Mouse (Mus musculus): Measurements from ENCODE around the gene Tgfa. TPM values are rescaled to one million over a fixed set of nuclear protein-coding genes. Genes with fewer than 3 reads are reported as not detected.
A peak's percentile ranks its signal among the peaks of the same experiment; 100 is the strongest.

Gene Tgfa
- polyA plus RNA-seq, 1 experiment from 2014 or later: 7.2 TPM

GRCm38 (mm10) chr6:86197150-86197862 lies 2.3 kb downstream of the Tgfa start:
- 13% methylated on average over 11 of the region's 11 CpGs for WGBS
- H3K27ac ChIP-seq (ENCODE audit: low read length): no peak overlapping the region
- no peak overlapping the region for H3K4me3 ChIP-seq (replicated peaks; ENCODE audit: low read length)
- H3K9ac ChIP-seq (ENCODE audit: low read length): no peak overlapping the region
- peak overlapping the region; percentile 91; the same call in 1 of the 2 replicates for H3K4me2 ChIP-seq (ENCODE audit: low read depth, low read length)
- no peaks in the 10 kb centered on the region for H3K36me3 ChIP-seq (ENCODE audit: control insufficient read depth, insufficient read depth, low read length)
- H3K9me3 ChIP-seq (replicated peaks; ENCODE audit: control insufficient read depth, low read length): no peaks in the 10 kb centered on the region
- no peak for ATAC-seq (ENCODE audit: insufficient read depth, low FRiP score)
- H3K27me3 ChIP-seq (ENCODE audit: control insufficient read depth, insufficient read depth, low read length): peaks cover 5% of the 10 kb centered on the region; the same call in 1 of the 2 replicates
- peaks cover 10% of the 10 kb centered on the region; the same call in 1 of the 2 replicates for H3K4me1 ChIP-seq (ENCODE audit: control insufficient read depth, insufficient read depth, low read length)

- ATAC-seq (ENCODE audit: insufficient read depth, low FRiP score): no peak
- 73% methylated on average over 5 of the region's 5 CpGs for WGBS
Observed at GRCm38 (mm10) chr6:86200934-86201333, 5.9 kb downstream of the Tgfa start.

GRCm38 (mm10) chr6:86203101-86203500 lies 8.1 kb downstream of the Tgfa start:
- Histone ChIP-seq H3K27me3 (ENCODE audit: control insufficient read depth, insufficient read depth, low read length) (no peaks in the 10 kb centered on the region), H3K36me3 (ENCODE audit: control insufficient read depth, insufficient read depth, low read length) (no peaks in the 10 kb centered on the region), H3K4me2 (ENCODE audit: low read depth, low read length) (no peak overlapping the region), H3K9ac (ENCODE audit: low read length) (no peak overlapping the region), H3K4me3 (replicated peaks; ENCODE audit: low read length) (no peak overlapping the region), H3K9me3 (replicated peaks; ENCODE audit: control insufficient read depth, low read length) (no peaks in the 10 kb centered on the region; the same call in 1 of the 2 replicates), H3K4me1 (ENCODE audit: control insufficient read depth, insufficient read depth, low read length) (no peaks in the 10 kb centered on the region), H3K27ac (ENCODE audit: low read length) (no peak overlapping the region)
- WGBS: 76% methylated on average over 7 of the region's 7 CpGs
- ATAC-seq (ENCODE audit: insufficient read depth, low FRiP score): no peak

More at GRCm38 (mm10) chr6:86200934-86201333, 5.9 kb downstream of the Tgfa start:
- Histone ChIP-seq H3K4me3 (replicated peaks; ENCODE audit: low read length) (no peak overlapping the region), H3K27ac (ENCODE audit: low read length) (no peak overlapping the region), H3K4me1 (ENCODE audit: control insufficient read depth, insufficient read depth, low read length) (peaks cover 9% of the 10 kb centered on the region; the same call in 1 of the 2 replicates), H3K9me3 (replicated peaks; ENCODE audit: control insufficient read depth, low read length) (no peaks in the 10 kb centered on the region; the same call in 1 of the 2 replicates), H3K27me3 (ENCODE audit: control insufficient read depth, insufficient read depth, low read length) (peaks cover 5% of the 10 kb centered on the region; the same call in 1 of the 2 replicates), H3K36me3 (ENCODE audit: control insufficient read depth, insufficient read depth, low read length) (no peaks in the 10 kb centered on the region), H3K4me2 (ENCODE audit: low read depth, low read length) (no peak overlapping the region), H3K9ac (ENCODE audit: low read length) (no peak overlapping the region)

GRCm38 (mm10) chr6:86206014-86206413 lies 11.0 kb downstream of the Tgfa start:
- Histone ChIP-seq H3K36me3 (ENCODE audit: control insufficient read depth, insufficient read depth, low read length) (no peaks in the 10 kb centered on the region), H3K27me3 (ENCODE audit: control insufficient read depth, insufficient read depth, low read length) (no peaks in the 10 kb centered on the region), H3K9me3 (replicated peaks; ENCODE audit: control insufficient read depth, low read length) (no peaks in the 10 kb centered on the region; the same call in 1 of the 2 replicates), H3K4me1 (ENCODE audit: control insufficient read depth, insufficient read depth, low read length) (0 out of 2 replicates have a peak, but pooled peaks cover 7% of the 10 kb centered on the region), H3K4me3 (replicated peaks; ENCODE audit: low read length) (no peak overlapping the region), H3K9ac (ENCODE audit: low read length) (no peak overlapping the region), H3K27ac (ENCODE audit: low read length) (no peak overlapping the region), H3K4me2 (ENCODE audit: low read depth, low read length) (no peak overlapping the region)
- ATAC-seq (ENCODE audit: insufficient read depth, low FRiP score): no peak
- 85% methylated on average over 6 of the region's 6 CpGs for WGBS

GRCm38 (mm10) chr6:86206985-86207384 lies 12.0 kb downstream of the Tgfa start:
- Histone ChIP-seq H3K4me2 (ENCODE audit: low read depth, low read length) (no peak overlapping the region), H3K9me3 (replicated peaks; ENCODE audit: control insufficient read depth, low read length) (no peaks in the 10 kb centered on the region; the same call in 1 of the 2 replicates), H3K27ac (ENCODE audit: low read length) (no peak overlapping the region), H3K4me3 (replicated peaks; ENCODE audit: low read length) (no peak overlapping the region), H3K4me1 (ENCODE audit: control insufficient read depth, insufficient read depth, low read length) (0 out of 2 replicates have a peak, but pooled peaks cover 7% of the 10 kb centered on the region), H3K27me3 (ENCODE audit: control insufficient read depth, insufficient read depth, low read length) (no peaks in the 10 kb centered on the region), H3K9ac (ENCODE audit: low read length) (no peak overlapping the region), H3K36me3 (ENCODE audit: control insufficient read depth, insufficient read depth, low read length) (no peaks in the 10 kb centered on the region)
- WGBS: 75% methylated on average over 12 of the region's 12 CpGs
- no peak for ATAC-seq (ENCODE audit: insufficient read depth, low FRiP score)

- Histone ChIP-seq H3K36me3 (ENCODE audit: control insufficient read depth, insufficient read depth, low read length) (no peaks in the 10 kb centered on the region), H3K9ac (ENCODE audit: low read length) (0 out of 2 replicates have a peak overlapping the region, but pooled peaks have one; percentile 22), H3K9me3 (replicated peaks; ENCODE audit: control insufficient read depth, low read length) (no peaks in the 10 kb centered on the region; the same call in 1 of the 2 replicates), H3K27ac (ENCODE audit: low read length) (no peak overlapping the region), H3K4me3 (replicated peaks; ENCODE audit: low read length) (no peak overlapping the region), H3K4me2 (ENCODE audit: low read depth, low read length) (peak overlapping the region; percentile 17), H3K4me1 (ENCODE audit: control insufficient read depth, insufficient read depth, low read length) (0 out of 2 replicates have a peak, but pooled peaks cover 7% of the 10 kb centered on the region), H3K27me3 (ENCODE audit: control insufficient read depth, insufficient read depth, low read length) (no peaks in the 10 kb centered on the region)
- 34% methylated on average over 17 of the region's 17 CpGs for WGBS
- ATAC-seq (ENCODE audit: insufficient read depth, low FRiP score): no peak
Observed at GRCm38 (mm10) chr6:86209133-86210016, 14.4 kb downstream of the Tgfa start.

- 48% methylated on average over 6 of the region's 6 CpGs for WGBS
- Histone ChIP-seq H3K4me1 (ENCODE audit: control insufficient read depth, insufficient read depth, low read length) (0 out of 2 replicates have a peak, but pooled peaks cover 7% of the 10 kb centered on the region), H3K4me2 (ENCODE audit: low read depth, low read length) (peak overlapping the region; percentile 17; the same call in 1 of the 2 replicates), H3K9ac (ENCODE audit: low read length) (0 out of 2 replicates have a peak overlapping the region, but pooled peaks have one; percentile 22), H3K9me3 (replicated peaks; ENCODE audit: control insufficient read depth, low read length) (no peaks in the 10 kb centered on the region), H3K27me3 (ENCODE audit: control insufficient read depth, insufficient read depth, low read length) (no peaks in the 10 kb centered on the region), H3K27ac (ENCODE audit: low read length) (no peak overlapping the region), H3K36me3 (ENCODE audit: control insufficient read depth, insufficient read depth, low read length) (no peaks in the 10 kb centered on the region), H3K4me3 (replicated peaks; ENCODE audit: low read length) (no peak overlapping the region)
- no peak for ATAC-seq (ENCODE audit: insufficient read depth, low FRiP score)
Observed at GRCm38 (mm10) chr6:86210017-86210408, 15.0 kb downstream of the Tgfa start.

GRCm38 (mm10) chr6:86210619-86211018 lies 15.6 kb downstream of the Tgfa start:
- 70% methylated on average over 3 of the region's 3 CpGs for WGBS

More at GRCm38 (mm10) chr6:86210619-86211018, 15.6 kb downstream of the Tgfa start:
- Histone ChIP-seq H3K4me3 (replicated peaks; ENCODE audit: low read length) (no peak overlapping the region), H3K9ac (ENCODE audit: low read length) (no peak overlapping the region), H3K4me1 (ENCODE audit: control insufficient read depth, insufficient read depth, low read length) (0 out of 2 replicates have a peak, but pooled peaks cover 7% of the 10 kb centered on the region), H3K27ac (ENCODE audit: low read length) (no peak overlapping the region), H3K4me2 (ENCODE audit: low read depth, low read length) (no peak overlapping the region), H3K9me3 (replicated peaks; ENCODE audit: control insufficient read depth, low read length) (no peaks in the 10 kb centered on the region), H3K27me3 (ENCODE audit: control insufficient read depth, insufficient read depth, low read length) (no peaks in the 10 kb centered on the region), H3K36me3 (ENCODE audit: control insufficient read depth, insufficient read depth, low read length) (no peaks in the 10 kb centered on the region)
- ATAC-seq (ENCODE audit: insufficient read depth, low FRiP score): no peak

Data from stomach, embryonic 16.5 days (tissue).